Mouse (Mus musculus) C2C12 (cell line): Measurements from ENCODE around the gene Npr1.

Experiments used
- CTCF ChIP-seq: IDR thresholded peaks from one replicate; pipeline ENCODE4 v1.5.1; 2011; ENCODE audit not compliant: control insufficient read depth, insufficient read depth, insufficient read length
- FOSL1 ChIP-seq: IDR thresholded peaks from one replicate; pipeline ENCODE4 v1.8.0; 2011; ENCODE audit warnings: mild to moderate bottlenecking, low read length; ENCODE audit not compliant: poor library complexity, insufficient read depth, severe bottlenecking
- MYOG ChIP-seq: IDR thresholded peaks from one replicate; pipeline ENCODE4 v1.6.1; 2011; ENCODE audit not compliant: control insufficient read depth, insufficient read length; ENCODE audit errors: extremely low read depth
- USF1 ChIP-seq: IDR thresholded peaks from one replicate; pipeline ENCODE4 v1.6.1; 2011; ENCODE audit warnings: low read depth, mild to moderate bottlenecking, control low read depth, moderate library complexity

- TF ChIP-seq USF1 (no peak), CTCF (no peak), FOSL1 (no peak), MYOG (no peak)
These were observed 21.7 kb downstream of the Npr1 start for GRCm38 (mm10) chr3:90443977-90444376.
